Mouse (Mus musculus): Measurements from ENCODE around the gene Lrmda. TPM values are rescaled to one million over a fixed set of nuclear protein-coding genes. Genes with fewer than 3 reads are reported as not detected.

Lrmda gene
- total and polyA plus RNA-seq, 2 experiments: 0.18 to 0.50 TPM

- H3K9ac ChIP-seq (ENCODE audit: low read depth, low read length): no peak overlapping the region
- no peaks in the 10 kb centered on the region for H3K27me3 ChIP-seq (ENCODE audit: control insufficient read depth, insufficient read depth, low read length)
- no peak overlapping the region for H3K4me3 ChIP-seq (ENCODE audit: insufficient read depth, low read depth, low read length)
- DNase-seq (ENCODE audit: extremely low read depth, low read depth, low spot score): peak; percentile 53
- no peaks in the 10 kb centered on the region for H3K79me2 ChIP-seq (ENCODE audit: control insufficient read depth, insufficient read depth, low read length)
- TF ChIP-seq POLR2A (IDR thresholded peaks at IDR 0.05; ENCODE audit: extremely low read depth, insufficient read depth, low read length): no peak
- TF ChIP-seq CTCF (IDR thresholded peaks at IDR 0.05; ENCODE audit: low read depth, low read length): peak; percentile 98
- 16% methylated on average over 6 of the region's 6 CpGs for WGBS
- no peaks in the 10 kb centered on the region for H3K4me1 ChIP-seq (ENCODE audit: control insufficient read depth, insufficient read depth, low read length)
- no peaks in the 10 kb centered on the region for H3K36me3 ChIP-seq (ENCODE audit: control insufficient read depth, insufficient read depth, low read length)
- H3K27ac ChIP-seq (replicated peaks; ENCODE audit: insufficient read depth, low read depth, low read length): no peak overlapping the region
These were observed 558.7 kb downstream of the Lrmda start for GRCm38 (mm10) chr14:22578224-22578623.

GRCm38 (mm10) chr14:22578986-22579385 lies 559.5 kb downstream of the Lrmda start:
- no peak overlapping the region for H3K9ac ChIP-seq (ENCODE audit: low read depth, low read length)
- no peaks in the 10 kb centered on the region for H3K36me3 ChIP-seq (ENCODE audit: control insufficient read depth, insufficient read depth, low read length)
- WGBS: 81% methylated on average over 3 of the region's 3 CpGs
- H3K79me2 ChIP-seq (ENCODE audit: control insufficient read depth, insufficient read depth, low read length): no peaks in the 10 kb centered on the region
- H3K4me1 ChIP-seq (ENCODE audit: control insufficient read depth, insufficient read depth, low read length): no peaks in the 10 kb centered on the region
- TF ChIP-seq POLR2A (IDR thresholded peaks at IDR 0.05; ENCODE audit: extremely low read depth, insufficient read depth, low read length) (no peak), CTCF (IDR thresholded peaks at IDR 0.05; ENCODE audit: low read depth, low read length) (no peak)
- H3K27me3 ChIP-seq (ENCODE audit: control insufficient read depth, insufficient read depth, low read length): no peaks in the 10 kb centered on the region
- no peak for DNase-seq (ENCODE audit: extremely low read depth, low read depth, low spot score)
- H3K27ac ChIP-seq (replicated peaks; ENCODE audit: insufficient read depth, low read depth, low read length): no peak overlapping the region
- no peak overlapping the region for H3K4me3 ChIP-seq (ENCODE audit: insufficient read depth, low read depth, low read length)

- DNase-seq (ENCODE audit: extremely low read depth, low read depth, low spot score): no peak
- no peaks in the 10 kb centered on the region for H3K79me2 ChIP-seq (ENCODE audit: control insufficient read depth, insufficient read depth, low read length)
- 96% methylated on average over 9 of the region's 9 CpGs for WGBS
- H3K36me3 ChIP-seq (ENCODE audit: control insufficient read depth, insufficient read depth, low read length): no peaks in the 10 kb centered on the region
- H3K4me1 ChIP-seq (ENCODE audit: control insufficient read depth, insufficient read depth, low read length): peaks cover 7% of the 10 kb centered on the region; the same call in 1 of the 2 replicates
- H3K27me3 ChIP-seq (ENCODE audit: control insufficient read depth, insufficient read depth, low read length): no peaks in the 10 kb centered on the region
- H3K27ac ChIP-seq (replicated peaks; ENCODE audit: insufficient read depth, low read depth, low read length): no peak overlapping the region
- no peak overlapping the region for H3K4me3 ChIP-seq (ENCODE audit: insufficient read depth, low read depth, low read length)
- TF ChIP-seq POLR2A (IDR thresholded peaks at IDR 0.05; ENCODE audit: extremely low read depth, insufficient read depth, low read length) (no peak), CTCF (IDR thresholded peaks at IDR 0.05; ENCODE audit: low read depth, low read length) (no peak)
- no peak overlapping the region for H3K9ac ChIP-seq (ENCODE audit: low read depth, low read length)
These were observed 562.6 kb downstream of the Lrmda start for GRCm38 (mm10) chr14:22582065-22582464.

- WGBS: 19% methylated on average over 4 of the region's 4 CpGs
- H3K27me3 ChIP-seq (ENCODE audit: control insufficient read depth, insufficient read depth, low read length): no peaks in the 10 kb centered on the region
- DNase-seq (ENCODE audit: extremely low read depth, low read depth, low spot score): peak; percentile 65
- H3K4me3 ChIP-seq (ENCODE audit: insufficient read depth, low read depth, low read length): no peak overlapping the region
- no peak overlapping the region for H3K9ac ChIP-seq (ENCODE audit: low read depth, low read length)
- H3K27ac ChIP-seq (replicated peaks; ENCODE audit: insufficient read depth, low read depth, low read length): no peak overlapping the region
- H3K36me3 ChIP-seq (ENCODE audit: control insufficient read depth, insufficient read depth, low read length): no peaks in the 10 kb centered on the region
- no peaks in the 10 kb centered on the region for H3K79me2 ChIP-seq (ENCODE audit: control insufficient read depth, insufficient read depth, low read length)
- TF ChIP-seq POLR2A (IDR thresholded peaks at IDR 0.05; ENCODE audit: extremely low read depth, insufficient read depth, low read length) (no peak), CTCF (IDR thresholded peaks at IDR 0.05; ENCODE audit: low read depth, low read length) (no peak)
- peaks cover 7% of the 10 kb centered on the region; the same call in 1 of the 2 replicates for H3K4me1 ChIP-seq (ENCODE audit: control insufficient read depth, insufficient read depth, low read length)
These were observed 566.8 kb downstream of the Lrmda start for GRCm38 (mm10) chr14:22586281-22586680.

- peaks cover 7% of the 10 kb centered on the region; the same call in 1 of the 2 replicates for H3K4me1 ChIP-seq (ENCODE audit: control insufficient read depth, insufficient read depth, low read length)
- TF ChIP-seq POLR2A (IDR thresholded peaks at IDR 0.05; ENCODE audit: extremely low read depth, insufficient read depth, low read length) (no peak), CTCF (IDR thresholded peaks at IDR 0.05; ENCODE audit: low read depth, low read length) (no peak)
- H3K4me3 ChIP-seq (ENCODE audit: insufficient read depth, low read depth, low read length): no peak overlapping the region
- no peak overlapping the region for H3K27ac ChIP-seq (replicated peaks; ENCODE audit: insufficient read depth, low read depth, low read length)
- peak; percentile 10 for DNase-seq (ENCODE audit: extremely low read depth, low read depth, low spot score)
- H3K79me2 ChIP-seq (ENCODE audit: control insufficient read depth, insufficient read depth, low read length): no peaks in the 10 kb centered on the region
- H3K9ac ChIP-seq (ENCODE audit: low read depth, low read length): no peak overlapping the region
- 48% methylated on average over 4 of the region's 4 CpGs for WGBS
- H3K36me3 ChIP-seq (ENCODE audit: control insufficient read depth, insufficient read depth, low read length): no peaks in the 10 kb centered on the region
- H3K27me3 ChIP-seq (ENCODE audit: control insufficient read depth, insufficient read depth, low read length): no peaks in the 10 kb centered on the region
These were observed 567.3 kb downstream of the Lrmda start for GRCm38 (mm10) chr14:22586796-22587195.

- no peak overlapping the region for H3K4me3 ChIP-seq (ENCODE audit: insufficient read depth, low read depth, low read length)
- no peak overlapping the region for H3K27ac ChIP-seq (replicated peaks; ENCODE audit: insufficient read depth, low read depth, low read length)
- H3K36me3 ChIP-seq (ENCODE audit: control insufficient read depth, insufficient read depth, low read length): no peaks in the 10 kb centered on the region
- 42% methylated on average over 4 of the region's 4 CpGs for WGBS
- H3K27me3 ChIP-seq (ENCODE audit: control insufficient read depth, insufficient read depth, low read length): no peaks in the 10 kb centered on the region
- H3K4me1 ChIP-seq (ENCODE audit: control insufficient read depth, insufficient read depth, low read length): peaks cover 7% of the 10 kb centered on the region; the same call in 1 of the 2 replicates
- TF ChIP-seq POLR2A (IDR thresholded peaks at IDR 0.05; ENCODE audit: extremely low read depth, insufficient read depth, low read length) (no peak), CTCF (IDR thresholded peaks at IDR 0.05; ENCODE audit: low read depth, low read length) (no peak)
- DNase-seq (ENCODE audit: extremely low read depth, low read depth, low spot score): peak; percentile 29
- no peak overlapping the region for H3K9ac ChIP-seq (ENCODE audit: low read depth, low read length)
- H3K79me2 ChIP-seq (ENCODE audit: control insufficient read depth, insufficient read depth, low read length): no peaks in the 10 kb centered on the region
These were observed 567.9 kb downstream of the Lrmda start for GRCm38 (mm10) chr14:22587285-22587957.

Measured in liver, adult 2 months (tissue).